Mouse (Mus musculus) lung, embryonic 14.5 days (tissue): Measurements from ENCODE around the gene Fchsd2. TPM values are rescaled to one million over a fixed set of nuclear protein-coding genes. Genes with fewer than 3 reads are reported as not detected.

Experiments used
- ATAC-seq: fragments of 200-750 bp; cut with Nextera tagmentation; 2 replicates; pipeline ENCODE4 v1.8.0; 2017; ENCODE audit warnings: mild to moderate bottlenecking, moderate TSS enrichment, moderate library complexity; ENCODE audit not compliant: insufficient read depth
- DNase-seq: peaks from one replicate; pipeline ENCODE4 v3.0.0-alpha.2; 2015
- H3K27ac ChIP-seq: fragments of 300-500 bp; sonication (generic); 2 replicates; pipeline ENCODE4 v1.5.1; 2014; ENCODE audit warnings: low read depth, mild to moderate bottlenecking, moderate library complexity
- H3K27me3 ChIP-seq: fragments of 300-500 bp; sonication (generic); 2 replicates; pipeline ENCODE4 v1.6.1; 2014; ENCODE audit warnings: low read length, control low read depth; ENCODE audit not compliant: insufficient read depth
- H3K36me3 ChIP-seq: fragments of 300-500 bp; sonication (generic); 2 replicates; pipeline ENCODE4 v1.6.1; 2014; ENCODE audit warnings: control low read depth; ENCODE audit not compliant: insufficient read depth
- H3K4me1 ChIP-seq: fragments of 300-500 bp; sonication (generic); 2 replicates; pipeline ENCODE4 v1.6.1; 2014; ENCODE audit warnings: antibody characterized with exemption, control low read depth; ENCODE audit not compliant: insufficient read depth
- H3K4me2 ChIP-seq: fragments of 300-500 bp; sonication (generic); 2 replicates; pipeline ENCODE4 v1.6.1; 2014; ENCODE audit warnings: mild to moderate bottlenecking
- H3K4me3 ChIP-seq: fragments of 300-500 bp; sonication (generic); 2 replicates; pipeline ENCODE4 v1.5.1; 2014; ENCODE audit warnings: low read depth, low read length
- H3K9ac ChIP-seq: fragments of 300-500 bp; sonication (generic); 2 replicates; pipeline ENCODE4 v1.6.1; 2014
- H3K9me3 ChIP-seq: fragments of 300-500 bp; sonication (generic); 2 replicates; pipeline ENCODE4 v1.6.1; 2016; ENCODE audit warnings: low read depth, low read length, control low read depth
- CTCF ChIP-seq: IDR thresholded peaks from 2 replicates; pipeline ENCODE4 v1.5.1; 2016; ENCODE audit warnings: antibody characterized with exemption, low read depth
- WGBS: fragments of 180-500 bp; shearing (Covaris S2); extraction: QIAGEN DNeasy Blood & Tissue Kit; methylation state at CpG from one replicate; pipeline ENCODE4 v1.1.7; 2014; 5-methylcytosine and 5-hydroxymethylcytosine counted together
- polyA plus RNA-seq: library from polyadenylated mRNA; unstranded; fragments of >200 nt; fragmentation: Nextera tagmentation; extraction: Ambion mirVana; gene quantifications from 2 replicates; pipeline ENCODE4 v1.2.1, GENCODE M21; 2014

Fchsd2 gene
- polyA plus RNA-seq, 1 experiment from 2014 or later: 23.8 TPM

GRCm38 (mm10) chr7:101093231-101093630 is 568 bp downstream of the Fchsd2 start:
- Histone ChIP-seq H3K9me3 (no peaks in the 10 kb centered on the region), H3K27me3 (no peaks in the 10 kb centered on the region)

GRCm38 (mm10) chr7:101094746-101095145 is 2.1 kb downstream of the Fchsd2 start:
- Histone ChIP-seq H3K27ac (no peak overlapping the region), H3K4me2 (no peak overlapping the region), H3K36me3 (no peaks in the 10 kb centered on the region), H3K9ac (no peak overlapping the region), H3K9me3 (no peaks in the 10 kb centered on the region), H3K27me3 (no peaks in the 10 kb centered on the region), H3K4me3 (no peak overlapping the region), H3K4me1 (0 out of 2 replicates have a peak, but pooled peaks cover 3% of the 10 kb centered on the region)
- no peak for ATAC-seq
- no peak for TF ChIP-seq CTCF
- no peak for DNase-seq
- WGBS: 64% methylated on average over 1 of the region's 1 CpGs

More at GRCm38 (mm10) chr7:101093231-101093630, 568 bp downstream of the Fchsd2 start:
- no peak for TF ChIP-seq CTCF
- no peak overlapping the region for H3K4me2 ChIP-seq
- H3K4me3 ChIP-seq: no peak overlapping the region
- 0 out of 2 replicates have a peak, but pooled peaks cover 3% of the 10 kb centered on the region for H3K4me1 ChIP-seq
- ATAC-seq (no peak), DNase-seq (no peak)
- 53% methylated on average over 3 of the region's 3 CpGs for WGBS
- no peak overlapping the region for H3K9ac ChIP-seq
- no peak overlapping the region for H3K27ac ChIP-seq
- no peaks in the 10 kb centered on the region for H3K36me3 ChIP-seq

DNA sequence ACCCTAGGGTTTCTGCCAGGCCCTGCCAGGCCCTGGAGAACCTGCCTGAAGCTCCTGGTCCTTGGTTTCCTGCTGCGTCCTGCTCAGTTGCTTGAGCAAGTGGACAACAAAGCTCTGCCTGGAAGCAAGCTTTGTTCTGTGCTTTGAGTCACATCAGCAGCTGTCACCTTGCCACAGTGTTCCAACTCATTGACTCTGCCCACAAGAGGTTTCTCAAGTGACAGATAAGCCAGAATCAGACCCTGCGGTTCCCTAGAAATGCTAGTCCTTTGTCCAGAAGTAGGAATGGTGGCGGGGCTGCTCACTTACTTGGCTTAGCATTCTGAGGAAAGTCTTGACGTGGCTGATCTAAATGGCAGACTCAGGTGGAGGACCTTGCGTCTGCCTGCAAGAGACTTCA is 2.9 kb downstream of the Fchsd2 start:
- Histone ChIP-seq H3K9me3 (no peaks in the 10 kb centered on the region), H3K4me1 (0 out of 2 replicates have a peak, but pooled peaks cover 3% of the 10 kb centered on the region), H3K4me3 (no peak overlapping the region), H3K27me3 (no peaks in the 10 kb centered on the region), H3K9ac (no peak overlapping the region), H3K36me3 (no peaks in the 10 kb centered on the region), H3K27ac (no peak overlapping the region), H3K4me2 (no peak overlapping the region)
- ATAC-seq: no peak
- TF ChIP-seq CTCF: no peak
- 63% methylated on average over 5 of the region's 5 CpGs for WGBS
- no peak for DNase-seq

DNA sequence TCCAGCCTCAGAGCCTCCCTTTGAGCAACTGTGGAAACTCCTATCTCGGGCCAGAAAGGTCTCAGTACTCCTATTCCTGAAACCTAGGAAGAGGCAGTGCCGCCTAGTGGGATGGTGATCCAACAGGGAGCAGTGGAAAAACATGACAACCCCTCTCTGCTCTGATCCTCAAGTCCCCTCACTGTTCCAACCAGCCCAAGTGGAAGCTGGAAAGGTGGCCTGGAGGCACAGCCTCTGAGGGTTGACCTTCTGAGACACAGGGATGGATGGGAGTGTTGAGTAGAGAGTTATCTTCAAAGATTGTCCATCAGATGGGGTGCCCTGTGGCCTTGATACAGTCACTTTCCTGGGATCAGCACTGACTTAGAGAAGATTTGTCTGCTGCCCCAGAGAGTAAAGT is 3.9 kb downstream of the Fchsd2 start:
- no peak overlapping the region for H3K27ac ChIP-seq
- no peak overlapping the region for H3K4me3 ChIP-seq
- H3K9ac ChIP-seq: no peak overlapping the region
- H3K36me3 ChIP-seq: no peaks in the 10 kb centered on the region
- no peaks in the 10 kb centered on the region for H3K9me3 ChIP-seq
- TF ChIP-seq CTCF: no peak
- H3K4me2 ChIP-seq: no peak overlapping the region
- H3K27me3 ChIP-seq: no peaks in the 10 kb centered on the region
- no peak for DNase-seq
- no peak for ATAC-seq
- H3K4me1 ChIP-seq: 0 out of 2 replicates have a peak, but pooled peaks cover 3% of the 10 kb centered on the region
- 83% methylated on average over 2 of the region's 2 CpGs for WGBS

- Histone ChIP-seq H3K36me3 (no peaks in the 10 kb centered on the region), H3K4me3 (no peak overlapping the region), H3K9ac (no peak overlapping the region), H3K4me2 (no peak overlapping the region), H3K27me3 (no peaks in the 10 kb centered on the region), H3K9me3 (no peaks in the 10 kb centered on the region), H3K4me1 (0 out of 2 replicates have a peak, but pooled peaks cover 3% of the 10 kb centered on the region), H3K27ac (no peak overlapping the region)
- DNase-seq: no peak
- no peak for TF ChIP-seq CTCF
- 49% methylated on average over 3 of the region's 3 CpGs for WGBS
- ATAC-seq: no peak
Measured at GRCm38 (mm10) chr7:101097084-101097483, 4.4 kb downstream of the Fchsd2 start.

DNA sequence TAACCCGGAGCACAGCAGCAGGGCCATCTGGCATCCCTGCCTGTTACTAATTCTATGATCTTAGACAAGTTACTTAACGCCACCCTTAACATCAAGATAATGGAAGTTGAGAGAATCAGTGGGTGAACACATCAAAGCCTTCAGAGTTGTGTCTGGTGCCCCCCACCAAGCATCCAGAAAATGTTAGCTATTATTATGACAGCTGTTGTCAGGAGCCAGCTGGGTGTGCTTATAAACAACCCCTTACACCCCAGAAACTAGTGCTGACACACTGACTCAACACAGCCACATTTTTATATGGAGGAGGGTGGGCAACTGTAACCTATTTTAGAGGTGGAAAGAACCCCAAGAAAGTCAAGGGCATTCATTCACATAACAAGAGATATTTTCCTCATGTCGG is 7.3 kb downstream of the Fchsd2 start:
- WGBS: 66% methylated on average over 3 of the region's 3 CpGs
- TF ChIP-seq CTCF: no peak
- H3K27me3 ChIP-seq: no peaks in the 10 kb centered on the region
- no peaks in the 10 kb centered on the region for H3K9me3 ChIP-seq
- no peak overlapping the region for H3K4me2 ChIP-seq
- H3K36me3 ChIP-seq: no peaks in the 10 kb centered on the region
- H3K9ac ChIP-seq: no peak overlapping the region
- no peak for ATAC-seq
- H3K27ac ChIP-seq: no peak overlapping the region
- H3K4me1 ChIP-seq: no peaks in the 10 kb centered on the region
- no peak overlapping the region for H3K4me3 ChIP-seq
- DNase-seq: no peak

- Histone ChIP-seq H3K9me3 (no peaks in the 10 kb centered on the region), H3K27ac (no peak overlapping the region; the same call in 1 of the 2 replicates), H3K27me3 (no peaks in the 10 kb centered on the region), H3K4me3 (no peak overlapping the region), H3K4me2 (no peak overlapping the region), H3K36me3 (no peaks in the 10 kb centered on the region), H3K4me1 (no peaks in the 10 kb centered on the region), H3K9ac (no peak overlapping the region)
- WGBS: 50% methylated on average over 10 of the region's 10 CpGs
- DNase-seq (no peak), ATAC-seq (no peak)
- TF ChIP-seq CTCF: no peak
Measured at GRCm38 (mm10) chr7:101101156-101101691, 8.6 kb downstream of the Fchsd2 start.
